Mouse (Mus musculus): ENCODE measurements around the gene Rfx7. TPM values are rescaled to one million over a fixed set of nuclear protein-coding genes. Genes with fewer than 3 reads are reported as not detected.

Rfx7 gene
- polyA plus RNA-seq, 1 experiment from 2014 or later = 12.4 TPM

DNA sequence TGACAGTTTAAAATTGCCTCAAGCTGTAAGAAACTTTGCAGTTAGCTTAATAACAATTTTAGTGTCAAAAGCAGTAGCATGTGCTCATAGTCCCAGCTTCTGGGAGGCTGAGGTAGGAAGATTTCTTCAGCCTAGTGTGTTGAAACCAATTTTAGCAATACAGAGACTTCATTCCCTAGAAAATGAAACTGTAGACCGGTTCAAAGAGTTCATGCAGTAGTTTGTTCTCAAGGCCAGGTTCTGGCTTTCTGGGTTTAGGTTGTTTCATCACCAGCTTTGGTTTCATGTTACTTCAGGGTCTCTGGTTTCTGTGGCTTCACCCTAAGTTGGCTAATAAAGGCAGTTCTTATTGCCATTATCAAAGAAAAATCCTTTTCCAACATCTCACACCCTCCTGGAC lies 91.6 kb downstream of the Rfx7 start:
- H3K4me3 ChIP-seq = no peak overlapping the region
- no peak for ATAC-seq (ENCODE audit: insufficient number of reproducible peaks, insufficient read depth, low FRiP score, low TSS enrichment, low read depth)
- peaks cover 19% of the 10 kb centered on the region for H3K36me3 ChIP-seq
- H3K9ac ChIP-seq = no peak overlapping the region
- H3K4me1 ChIP-seq = peaks cover 7% of the 10 kb centered on the region
- no peaks in the 10 kb centered on the region for H3K27me3 ChIP-seq
- no peak overlapping the region for H3K27ac ChIP-seq
- 79% methylated on average over 1 of the region's 1 CpGs for WGBS
- no peak overlapping the region for H3K4me2 ChIP-seq
- H3K9me3 ChIP-seq = no peaks in the 10 kb centered on the region

DNA sequence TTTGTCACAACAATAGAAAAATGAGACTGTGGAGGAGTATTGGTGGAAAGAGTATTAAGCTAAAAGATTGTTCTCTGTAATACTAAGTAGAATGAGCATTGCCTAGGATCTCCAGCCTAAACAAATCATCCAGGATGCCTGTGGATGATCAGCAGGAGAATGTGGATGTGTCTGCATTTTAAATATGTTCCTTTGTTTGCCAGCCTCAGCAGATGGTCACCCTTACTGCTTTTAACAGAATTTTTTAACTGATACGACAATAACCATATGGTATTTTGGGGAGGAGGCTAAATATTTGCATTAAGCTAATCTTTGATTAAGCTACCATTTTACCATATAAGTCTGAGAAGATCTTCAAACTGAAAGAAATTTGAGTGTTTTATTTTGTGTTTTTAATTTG lies 95.6 kb downstream of the Rfx7 start:
- Histone ChIP-seq H3K27ac (no peak overlapping the region), H3K9ac (no peak overlapping the region), H3K36me3 (0 out of 2 replicates have a peak, but pooled peaks cover 4% of the 10 kb centered on the region), H3K9me3 (no peaks in the 10 kb centered on the region), H3K27me3 (no peaks in the 10 kb centered on the region), H3K4me3 (no peak overlapping the region), H3K4me2 (no peak overlapping the region), H3K4me1 (peaks cover 9% of the 10 kb centered on the region)
- no peak for ATAC-seq (ENCODE audit: insufficient number of reproducible peaks, insufficient read depth, low FRiP score, low TSS enrichment, low read depth)
- 52% methylated on average over 1 of the region's 1 CpGs for WGBS

DNA sequence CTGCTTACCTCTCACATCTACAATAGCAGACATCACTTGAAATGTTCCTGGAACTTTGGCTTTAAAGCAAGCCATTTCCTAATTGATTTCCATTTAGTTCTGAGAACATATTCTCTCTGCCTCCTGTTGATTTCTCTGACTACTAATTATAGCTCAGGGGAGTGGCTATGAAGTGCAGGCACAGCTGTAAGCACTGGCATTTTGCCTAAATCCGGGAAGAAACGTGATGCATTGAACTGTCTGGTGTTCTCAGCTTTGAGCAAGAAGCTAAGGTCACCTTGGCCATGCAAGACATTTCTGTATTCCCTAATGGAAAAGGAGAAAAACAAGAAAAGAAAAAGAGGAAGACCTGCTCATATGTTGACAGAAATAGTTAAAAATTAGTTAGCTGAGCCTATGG lies 96.6 kb downstream of the Rfx7 start:
- Histone ChIP-seq H3K4me1 (peaks cover 9% of the 10 kb centered on the region), H3K27ac (peak overlapping the region; percentile 29), H3K4me3 (no peak overlapping the region), H3K27me3 (no peaks in the 10 kb centered on the region), H3K36me3 (0 out of 2 replicates have a peak, but pooled peaks cover 3% of the 10 kb centered on the region), H3K9me3 (no peaks in the 10 kb centered on the region), H3K9ac (no peak overlapping the region), H3K4me2 (no peak overlapping the region)
- 14% methylated on average over 2 of the region's 2 CpGs for WGBS
- no peak for ATAC-seq (ENCODE audit: insufficient number of reproducible peaks, insufficient read depth, low FRiP score, low TSS enrichment, low read depth)

DNA sequence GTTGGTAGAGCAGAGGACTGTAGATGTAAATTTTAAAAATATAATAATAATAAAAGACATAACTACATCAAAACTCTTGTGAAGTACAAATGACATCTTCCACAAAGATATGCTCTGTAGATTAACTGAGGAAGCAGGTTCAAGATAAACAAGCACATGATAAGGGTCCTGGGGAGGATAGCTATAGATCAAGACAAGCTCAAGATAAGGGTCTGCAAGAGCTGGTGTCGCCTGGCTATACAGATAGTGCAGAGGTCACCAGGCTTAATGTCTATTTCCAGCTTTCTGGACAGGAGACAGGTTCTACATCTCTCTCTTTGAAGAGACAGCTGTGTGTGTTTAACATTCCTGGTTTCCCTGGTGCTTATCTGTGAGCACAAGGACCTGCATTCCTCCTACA lies 100.2 kb downstream of the Rfx7 start:
- H3K4me3 ChIP-seq = no peak overlapping the region
- peaks cover 9% of the 10 kb centered on the region for H3K4me1 ChIP-seq
- H3K27ac ChIP-seq = no peak overlapping the region
- no peaks in the 10 kb centered on the region for H3K27me3 ChIP-seq
- H3K9ac ChIP-seq = no peak overlapping the region
- H3K4me2 ChIP-seq = no peak overlapping the region
- 58% methylated on average over 1 of the region's 1 CpGs for WGBS
- no peak for ATAC-seq (ENCODE audit: insufficient number of reproducible peaks, insufficient read depth, low FRiP score, low TSS enrichment, low read depth)
- no peaks in the 10 kb centered on the region for H3K36me3 ChIP-seq
- H3K9me3 ChIP-seq = no peaks in the 10 kb centered on the region

DNA sequence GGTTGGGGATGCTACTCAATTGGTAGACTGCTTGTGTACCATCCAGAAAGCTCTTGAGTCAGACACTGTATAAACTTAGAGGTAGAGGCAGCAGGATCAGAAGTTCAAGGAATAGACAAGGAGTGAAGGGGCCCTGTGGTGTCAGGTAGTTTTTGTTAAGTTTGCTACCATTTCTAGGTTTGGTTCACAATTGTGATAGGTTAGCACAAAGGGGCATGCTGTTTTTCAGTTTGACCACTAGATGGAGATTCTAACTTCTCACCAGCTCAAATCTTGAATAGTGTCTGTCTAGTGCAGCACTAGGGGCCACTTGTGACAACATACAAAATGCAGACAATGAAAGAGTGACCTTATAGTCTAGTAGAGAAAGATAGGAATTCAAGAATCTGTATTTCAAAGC lies 103.1 kb downstream of the Rfx7 start:
- Histone ChIP-seq H3K4me2 (no peak overlapping the region), H3K27ac (no peak overlapping the region), H3K27me3 (no peaks in the 10 kb centered on the region), H3K9ac (no peak overlapping the region), H3K4me3 (no peak overlapping the region), H3K36me3 (no peaks in the 10 kb centered on the region), H3K9me3 (no peaks in the 10 kb centered on the region), H3K4me1 (peaks cover 12% of the 10 kb centered on the region)
- no peak for ATAC-seq (ENCODE audit: insufficient number of reproducible peaks, insufficient read depth, low FRiP score, low TSS enrichment, low read depth)

DNA sequence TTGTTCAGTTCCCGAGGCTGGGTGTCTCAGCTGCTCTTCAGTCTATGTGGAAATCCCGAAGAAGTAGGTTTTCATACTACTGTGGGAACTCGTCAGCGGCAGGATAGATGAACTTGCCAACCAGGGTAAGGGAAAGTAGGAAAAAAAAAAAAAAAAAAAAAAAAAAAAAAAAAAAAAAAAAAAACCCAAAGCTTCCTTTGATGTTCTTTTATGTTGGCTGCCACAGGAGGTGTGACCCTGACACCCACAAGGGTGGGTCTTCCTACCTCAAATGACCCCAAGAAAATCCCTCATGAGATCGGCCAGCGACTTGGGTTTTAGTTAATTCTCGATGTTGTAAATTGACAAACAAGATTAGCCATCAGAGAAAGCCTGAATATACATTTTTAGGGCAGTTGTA lies 104.5 kb downstream of the Rfx7 start:
- Histone ChIP-seq H3K27me3 (no peaks in the 10 kb centered on the region), H3K27ac (no peak overlapping the region), H3K4me2 (no peak overlapping the region), H3K4me1 (peaks cover 26% of the 10 kb centered on the region), H3K36me3 (no peaks in the 10 kb centered on the region), H3K4me3 (no peak overlapping the region), H3K9ac (no peak overlapping the region), H3K9me3 (no peaks in the 10 kb centered on the region)
- WGBS = 87% methylated on average over 7 of the region's 7 CpGs
- no peak for ATAC-seq (ENCODE audit: insufficient number of reproducible peaks, insufficient read depth, low FRiP score, low TSS enrichment, low read depth)

DNA sequence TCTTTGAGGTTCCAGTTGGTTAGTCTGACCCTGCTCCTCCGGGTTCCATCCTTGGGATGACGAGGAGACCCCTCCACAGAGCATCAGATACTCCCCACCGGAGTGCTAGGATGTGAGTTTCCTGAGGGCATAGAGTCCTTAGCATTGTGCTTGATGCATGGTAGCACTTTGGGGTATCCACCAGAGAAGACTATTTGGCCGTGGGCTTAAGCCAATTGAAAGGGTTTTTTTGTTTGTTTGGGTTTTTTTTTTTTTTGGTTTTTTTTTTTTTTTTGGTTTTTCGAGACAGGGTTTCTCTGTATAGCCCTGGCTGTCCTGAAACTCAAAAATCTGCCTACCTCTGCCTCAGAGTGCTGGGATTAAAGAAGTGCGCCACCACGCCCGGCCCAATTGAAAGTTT lies 105.2 kb downstream of the Rfx7 start:
- H3K4me2 ChIP-seq = no peak overlapping the region
- H3K9ac ChIP-seq = no peak overlapping the region
- H3K27me3 ChIP-seq = no peaks in the 10 kb centered on the region
- no peak overlapping the region for H3K4me3 ChIP-seq
- H3K9me3 ChIP-seq = no peaks in the 10 kb centered on the region
- H3K4me1 ChIP-seq = peaks cover 26% of the 10 kb centered on the region
- no peak for ATAC-seq (ENCODE audit: insufficient number of reproducible peaks, insufficient read depth, low FRiP score, low TSS enrichment, low read depth)
- no peak overlapping the region; the same call in 1 of the 2 replicates for H3K27ac ChIP-seq
- WGBS = 76% methylated on average over 8 of the region's 8 CpGs
- H3K36me3 ChIP-seq = no peaks in the 10 kb centered on the region

DNA sequence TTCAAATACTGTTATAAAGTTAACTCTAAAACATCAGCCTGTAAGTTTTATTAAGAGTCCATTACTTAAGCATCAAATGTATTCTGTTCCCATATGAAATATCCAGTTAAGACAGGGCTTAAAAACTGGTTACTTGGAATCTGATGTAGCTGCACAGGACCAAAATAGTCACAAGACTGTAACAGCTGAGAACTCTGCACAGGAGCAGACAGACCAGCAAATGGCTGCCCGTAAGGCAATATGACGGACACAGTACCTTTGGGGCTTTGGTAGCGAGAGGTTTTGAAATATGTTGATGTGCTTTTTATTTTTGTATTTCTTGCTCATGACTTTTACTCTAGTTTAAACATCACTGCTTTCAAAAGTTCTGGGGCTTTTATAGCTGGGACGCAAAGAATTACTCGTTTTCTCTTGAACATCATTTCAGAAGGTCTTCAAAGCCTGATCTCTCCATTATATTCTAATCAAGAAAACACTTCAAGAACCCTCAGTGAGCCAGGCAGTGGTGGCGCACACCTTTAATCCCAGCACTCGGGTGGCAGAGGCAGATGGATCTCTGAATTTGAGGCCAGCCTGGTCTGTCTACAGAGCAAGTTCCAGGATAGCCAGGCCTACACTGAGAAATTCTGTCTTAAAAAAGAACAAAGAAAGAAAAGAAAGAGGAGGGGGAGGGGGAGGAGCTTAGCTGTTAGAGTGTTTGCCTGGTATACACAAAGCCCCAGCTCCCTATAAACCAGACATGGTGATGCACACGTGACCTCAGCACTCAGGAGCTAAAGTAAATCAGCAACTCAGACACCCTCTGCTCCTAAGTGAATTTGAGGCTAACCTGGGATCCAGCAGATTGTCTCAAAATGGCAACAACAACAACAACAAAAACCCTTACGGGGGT lies 107.2 kb downstream of the Rfx7 start:
- Histone ChIP-seq H3K4me1 (peaks cover 34% of the 10 kb centered on the region), H3K9me3 (no peaks in the 10 kb centered on the region), H3K4me2 (peak overlapping the region; percentile 63), H3K9ac (peak overlapping the region; percentile 72), H3K4me3 (peak overlapping the region; percentile 38), H3K36me3 (no peaks in the 10 kb centered on the region), H3K27ac (peak overlapping the region; percentile 99), H3K27me3 (no peaks in the 10 kb centered on the region)
- 44% methylated on average over 9 of the region's 9 CpGs for WGBS
- ATAC-seq (ENCODE audit: insufficient number of reproducible peaks, insufficient read depth, low FRiP score, low TSS enrichment, low read depth) = peak; percentile 81

DNA sequence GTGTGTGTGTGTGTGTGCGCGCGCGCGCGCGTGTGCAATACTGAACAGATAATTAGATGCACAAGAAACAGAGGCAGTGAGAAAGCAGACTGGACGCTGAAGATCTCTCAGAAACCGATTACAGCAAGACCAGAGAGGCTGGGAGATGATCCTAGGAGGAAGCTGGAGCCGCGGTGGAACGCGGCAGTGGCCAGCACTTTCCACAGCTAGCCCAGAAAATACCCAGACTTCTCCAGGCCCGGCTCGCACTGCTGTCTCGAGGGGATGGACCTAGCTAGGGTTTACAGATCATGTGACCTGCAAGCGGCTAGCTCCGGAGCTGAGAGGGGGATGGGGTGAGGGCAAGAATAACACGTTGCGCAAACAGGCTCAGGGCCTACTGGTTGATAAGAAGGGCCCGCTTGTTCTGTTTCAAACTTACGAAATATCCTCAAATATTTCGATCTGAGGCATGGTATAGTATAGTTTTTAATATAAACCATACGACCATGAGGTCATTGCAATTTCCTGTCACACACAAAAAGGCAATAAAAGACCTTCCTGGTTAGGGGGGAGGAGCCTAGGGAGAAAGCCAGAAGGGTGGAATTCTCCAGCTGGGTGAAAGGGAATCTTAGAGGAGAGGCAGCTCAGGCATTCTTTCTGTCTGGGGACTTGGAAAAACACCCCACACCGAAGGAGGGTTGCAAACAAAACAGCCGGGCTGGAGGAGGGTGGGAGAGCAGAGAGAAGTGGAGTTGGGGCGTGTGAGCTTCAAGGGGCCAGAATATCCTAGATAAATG lies 108.0 kb downstream of the Rfx7 start:
- no peaks in the 10 kb centered on the region for H3K9me3 ChIP-seq
- 2% methylated on average over 27 of the region's 27 CpGs for WGBS
- H3K27ac ChIP-seq = peak overlapping the region; percentile 99
- H3K4me2 ChIP-seq = peak overlapping the region; percentile 63
- H3K27me3 ChIP-seq = no peaks in the 10 kb centered on the region
- peak; percentile 83 for ATAC-seq (ENCODE audit: insufficient number of reproducible peaks, insufficient read depth, low FRiP score, low TSS enrichment, low read depth)
- H3K4me1 ChIP-seq = peaks cover 41% of the 10 kb centered on the region
- H3K4me3 ChIP-seq = peak overlapping the region; percentile 38
- no peaks in the 10 kb centered on the region for H3K36me3 ChIP-seq
- peak overlapping the region; percentile 72 for H3K9ac ChIP-seq

DNA sequence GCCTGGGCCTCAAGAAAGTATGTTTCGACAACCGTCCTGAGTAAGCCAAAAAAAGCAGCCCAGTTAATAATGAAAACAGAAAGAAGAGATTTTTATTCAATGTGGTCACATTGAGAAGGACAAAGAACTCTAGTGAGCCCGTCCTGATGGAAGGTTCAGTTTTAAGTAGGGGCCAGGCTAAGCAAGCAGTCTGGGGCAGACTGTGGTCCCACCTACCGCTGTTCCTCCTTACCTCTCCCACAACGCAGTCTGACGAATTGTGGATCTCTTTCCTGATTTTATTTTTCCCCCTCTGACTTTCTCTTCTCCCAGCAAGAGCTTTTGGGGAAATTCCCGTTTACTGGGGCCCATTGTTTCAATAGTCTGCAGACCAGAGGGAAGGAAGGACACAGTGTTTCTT lies 108.6 kb downstream of the Rfx7 start:
- no peak for ATAC-seq (ENCODE audit: insufficient number of reproducible peaks, insufficient read depth, low FRiP score, low TSS enrichment, low read depth)
- H3K4me3 ChIP-seq = no peak overlapping the region; the same call in 1 of the 2 replicates

DNA sequence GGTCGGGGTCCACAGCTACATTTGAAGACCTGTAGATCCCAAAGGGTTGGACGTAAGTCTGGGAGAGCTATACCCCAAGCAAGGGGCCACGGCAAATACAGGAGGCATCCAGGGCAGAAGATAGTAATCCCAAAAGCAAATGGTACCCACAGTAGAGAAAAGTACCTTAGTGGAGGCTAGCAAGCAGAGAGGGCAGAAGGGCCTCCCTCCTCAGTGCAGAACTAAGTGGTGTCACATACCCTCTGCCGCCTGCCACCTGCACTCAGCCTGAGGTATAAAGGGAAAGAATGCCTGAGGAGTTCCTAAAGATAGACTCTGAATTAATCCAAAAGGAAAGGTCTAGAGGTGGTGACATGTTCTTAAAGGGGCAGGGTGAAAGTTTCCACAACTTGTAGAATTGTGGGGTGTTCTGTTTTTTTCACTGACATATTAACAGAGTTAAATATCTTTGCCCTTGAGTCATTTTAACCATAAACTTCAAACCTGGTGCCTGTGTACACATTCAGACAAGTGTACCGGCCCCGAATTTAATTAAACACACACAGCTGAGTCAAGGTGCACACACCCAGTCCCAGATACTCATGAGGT lies 109.1 kb downstream of the Rfx7 start:
- WGBS = 57% methylated on average over 6 of the region's 6 CpGs
- no peak for ATAC-seq (ENCODE audit: insufficient number of reproducible peaks, insufficient read depth, low FRiP score, low TSS enrichment, low read depth)
- Histone ChIP-seq H3K4me3 (no peak overlapping the region), H3K9me3 (no peaks in the 10 kb centered on the region), H3K27me3 (no peaks in the 10 kb centered on the region), H3K36me3 (no peaks in the 10 kb centered on the region), H3K27ac (peak overlapping the region; percentile 99), H3K9ac (peak overlapping the region; percentile 44), H3K4me2 (peak overlapping the region; percentile 63; the same call in 1 of the 2 replicates), H3K4me1 (peaks cover 46% of the 10 kb centered on the region)

More for the DNA sequence above, 108.6 kb downstream of the Rfx7 start:
- Histone ChIP-seq H3K9me3 (no peaks in the 10 kb centered on the region), H3K27ac (peak overlapping the region; percentile 99), H3K27me3 (no peaks in the 10 kb centered on the region), H3K36me3 (no peaks in the 10 kb centered on the region), H3K4me2 (peak overlapping the region; percentile 63), H3K4me1 (peaks cover 42% of the 10 kb centered on the region), H3K9ac (peak overlapping the region; percentile 72)
- 9% methylated on average over 7 of the region's 7 CpGs for WGBS
